Mouse (Mus musculus): Measurements from ENCODE around the gene Pip4k2c.

DNA sequence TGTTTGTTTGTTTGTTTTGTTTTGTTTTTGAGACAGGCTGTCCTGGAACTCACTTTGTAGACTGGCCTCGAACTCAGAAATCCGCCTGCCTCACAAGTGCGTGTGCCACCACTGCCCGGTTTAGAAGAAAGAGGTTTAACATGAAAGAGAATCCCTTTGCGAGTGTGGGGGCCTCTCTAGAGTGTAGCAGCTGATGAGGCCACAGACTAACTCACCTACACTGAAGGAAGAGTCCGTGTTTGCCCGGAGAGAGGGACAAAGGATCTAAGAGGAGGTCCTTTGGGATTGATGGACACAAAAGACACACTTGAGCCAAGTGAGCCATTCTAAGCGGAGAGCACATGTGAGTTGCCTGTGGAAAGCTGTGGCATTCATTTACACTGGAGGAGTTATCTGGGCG is 34.1 kb downstream of the Pip4k2c start:
- TF ChIP-seq CTCF (conservative IDR thresholded peaks at IDR 0.05; ENCODE audit: low read length) (no peak), POU5F1 (IDR thresholded peaks at IDR 0.05; ENCODE audit: borderline replicate concordance, low read length) (no peak)

All from E14TG2a.4 (cell line).